Mouse (Mus musculus) heart, postnatal 25 days (tissue): ENCODE measurements around the gene Pgc. TPM values are rescaled to one million over a fixed set of nuclear protein-coding genes. Genes with fewer than 3 reads are reported as not detected.
A peak's percentile ranks its signal among the peaks of the same experiment; 100 is the strongest.

ENCODE experiments used
- DNase-seq: peaks from one replicate; pipeline ENCODE4 v3.0.0; 2022; ENCODE audit warnings: low spot score
- intact Hi-C: fragments of 180-260 bp; cut with DNase I; formaldehyde crosslinking; loops from one replicate; pipeline ENCODE4 v1.15.1; 2025
- total RNA-seq, 2 experiments: library from RNA; stranded (reverse); gene quantifications; 2 replicates each; pipeline ENCODE4 v1.2.3; 2021

The Pgc gene
- total RNA-seq, 2 experiments from 2014 or later, result not detected

GRCm38 (mm10) chr17:47742991-47743734 is 16.5 kb downstream of the Pgc start:
- intact Hi-C loops, result loop anchor here (5.0 kb wide), 1 partner anchor 119 kb away; no protein-coding TSS in a partner anchor
- no peak for DNase-seq

- intact Hi-C loops, result loop anchor here (5.0 kb wide), 1 partner anchor 118 kb away; no protein-coding TSS in a partner anchor
- DNase-seq, result no peak
Observed at GRCm38 (mm10) chr17:47744086-47744485, 17.4 kb downstream of the Pgc start.

DNA sequence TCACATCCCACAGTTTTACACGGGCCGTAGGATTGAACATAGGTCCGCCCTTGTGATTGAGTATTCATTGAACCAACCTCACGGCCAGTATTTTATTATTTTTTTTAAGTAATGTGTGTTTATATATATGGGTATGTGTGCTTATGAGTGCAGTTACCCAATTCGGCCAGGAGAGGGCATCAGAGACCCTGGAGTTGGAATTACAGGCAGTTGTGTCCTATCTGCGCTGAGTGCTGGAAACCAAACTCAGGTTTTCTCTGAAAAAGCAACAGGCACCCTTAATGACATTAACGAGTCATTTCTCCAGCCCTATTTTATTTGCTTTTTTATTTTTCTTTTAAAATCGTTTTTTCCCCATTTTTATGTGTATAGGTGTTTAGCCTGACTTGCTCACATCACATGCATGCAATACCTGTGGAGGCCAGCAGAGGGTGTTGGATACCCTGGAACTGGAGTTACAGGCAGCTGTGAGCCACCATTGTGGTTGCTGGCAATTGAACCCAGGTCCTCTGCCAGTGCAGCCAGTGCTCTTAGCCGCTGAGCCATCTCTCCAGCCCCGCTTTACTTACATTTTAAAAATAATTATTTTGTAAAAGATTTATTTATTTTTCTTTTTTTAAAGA is 18.2 kb downstream of the Pgc start:
- intact Hi-C loops, result loop anchor here (5.0 kb wide), 1 partner anchor 117 kb away; no protein-coding TSS in a partner anchor
- DNase-seq, result no peak

DNA sequence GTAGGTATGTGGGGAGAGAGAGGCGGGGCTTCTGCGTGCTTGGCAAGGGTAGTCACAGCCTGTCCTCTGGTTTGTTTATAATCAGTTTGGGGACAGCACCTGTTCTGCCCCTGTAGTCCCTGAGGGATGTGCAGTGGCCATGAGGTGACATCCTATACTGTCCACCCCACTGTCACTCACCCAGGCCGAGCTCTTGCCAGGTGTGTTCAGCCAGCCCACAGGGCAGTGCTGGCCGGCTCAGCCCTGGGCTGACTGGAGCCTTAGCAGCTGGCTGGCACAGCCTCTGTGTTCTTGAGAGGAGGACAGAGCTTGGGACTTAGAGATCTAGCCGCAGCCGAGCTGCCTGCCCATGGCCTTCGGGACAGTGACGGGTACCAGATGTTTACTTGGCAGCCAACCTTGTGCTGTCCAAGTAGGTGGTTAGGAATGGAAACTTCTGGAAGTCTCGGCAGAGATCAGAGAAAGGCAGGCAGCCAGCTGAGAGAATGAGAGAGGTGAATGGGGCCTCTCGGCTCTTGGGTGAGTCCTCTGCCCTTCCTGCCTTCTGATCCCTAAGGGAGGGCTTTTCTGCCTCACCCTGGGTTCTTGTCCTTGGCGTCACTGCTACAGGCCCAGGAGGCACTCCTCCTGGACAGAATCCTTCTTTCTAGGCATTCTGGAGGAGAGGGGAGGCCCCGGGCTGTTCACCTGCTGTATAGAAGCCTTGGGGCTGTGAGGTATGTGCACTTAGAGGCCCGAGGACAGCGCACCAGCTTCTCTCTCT is 22.3 kb downstream of the Pgc start:
- peak; percentile 38 for DNase-seq
- intact Hi-C loops, result no loop called here

- intact Hi-C loops, result no loop called here
- DNase-seq, result no peak
Observed at GRCm38 (mm10) chr17:47749626-47750025, 23.0 kb downstream of the Pgc start.

DNA sequence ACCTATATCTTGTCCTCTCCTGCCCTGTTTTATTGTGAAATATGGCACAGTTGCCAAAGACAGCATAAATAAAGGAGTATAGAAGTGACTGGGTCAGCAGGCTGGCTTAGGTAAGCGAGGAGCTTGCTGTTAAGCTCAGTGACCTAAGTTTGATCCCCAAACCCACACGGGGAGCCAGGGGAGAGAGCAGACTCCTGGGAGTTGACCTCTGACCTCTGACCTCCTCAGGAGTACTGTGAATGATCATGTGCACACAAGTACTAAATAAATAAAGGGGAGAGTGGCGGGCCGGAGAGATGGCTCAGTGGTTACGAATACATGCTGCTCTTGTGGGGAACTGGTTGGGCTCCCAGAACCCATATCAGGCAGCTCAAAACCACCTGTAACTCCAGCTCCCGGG is 23.5 kb downstream of the Pgc start:
- DNase-seq, result no peak
- intact Hi-C loops, result no loop called here

- no peak for DNase-seq
- intact Hi-C loops, result no loop called here
Observed at GRCm38 (mm10) chr17:47751811-47752210, 25.2 kb downstream of the Pgc start.

GRCm38 (mm10) chr17:47753130-47753775 is 26.6 kb downstream of the Pgc start:
- intact Hi-C loops, result no loop called here

GRCm38 (mm10) chr17:47754246-47754645 is 27.6 kb downstream of the Pgc start:
- intact Hi-C loops, result no loop called here
- peak; percentile 64 for DNase-seq

More at GRCm38 (mm10) chr17:47753130-47753775, 26.6 kb downstream of the Pgc start:
- DNase-seq, result no peak

DNA sequence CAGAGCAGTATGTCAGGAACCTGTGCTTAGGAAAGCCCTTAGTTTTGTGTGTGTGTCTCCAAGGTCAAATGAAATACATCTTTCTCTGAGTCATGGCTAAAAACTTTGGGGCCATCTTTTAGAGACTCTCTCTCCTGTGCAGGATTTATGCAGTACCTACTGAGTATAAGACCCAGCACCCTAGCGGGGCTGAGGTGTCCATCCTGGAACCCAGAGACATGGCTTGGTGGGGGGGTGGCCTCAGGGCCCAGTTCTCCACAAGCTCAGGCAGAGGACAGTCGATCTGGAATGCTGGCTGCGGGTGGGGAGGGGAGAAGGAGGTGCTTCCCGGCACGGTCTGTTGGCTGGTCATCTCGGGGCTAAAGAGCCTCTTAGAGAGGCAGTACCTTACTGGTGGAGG is 29.7 kb downstream of the Pgc start:
- intact Hi-C loops, result no loop called here

GRCm38 (mm10) chr17:47757056-47757610 is 30.5 kb downstream of the Pgc start:
- intact Hi-C loops, result no loop called here
- no peak for DNase-seq

More for the DNA sequence above, 29.7 kb downstream of the Pgc start:
- no peak for DNase-seq

DNA sequence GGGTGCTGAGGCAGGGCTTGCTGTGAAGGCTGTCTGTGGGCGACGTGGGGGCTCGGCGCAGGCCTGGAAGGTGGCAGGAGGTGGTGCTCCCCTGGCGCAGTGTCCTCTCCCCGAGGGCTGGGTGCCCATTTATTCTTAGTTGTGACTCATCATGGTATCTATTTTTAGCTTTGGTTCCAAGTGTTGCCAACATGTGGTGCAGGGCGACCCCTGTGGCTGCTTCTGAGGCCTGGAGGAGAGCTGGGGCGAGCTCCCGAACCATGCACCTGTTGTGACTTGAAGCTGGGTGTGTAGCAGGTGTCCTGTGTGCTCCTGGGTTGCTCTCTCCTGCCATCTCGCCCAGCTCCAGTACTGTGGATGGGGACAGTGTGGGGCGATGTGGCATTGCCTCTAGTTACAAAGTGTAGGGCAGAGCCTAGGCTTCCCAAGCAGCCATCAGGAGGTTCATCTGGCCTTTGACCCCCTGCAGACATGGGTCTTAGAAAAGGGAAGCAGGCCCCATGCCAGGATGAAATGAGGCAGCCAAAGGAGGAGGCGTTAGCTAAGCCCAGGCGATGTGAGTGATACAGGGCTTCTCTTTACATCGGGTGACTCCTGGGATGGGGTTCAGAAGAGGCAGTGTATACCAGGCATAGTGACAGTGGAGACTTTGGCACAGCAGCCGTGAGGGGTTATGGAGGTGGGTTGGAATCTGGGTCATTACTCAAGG is 33.2 kb downstream of the Pgc start:
- DNase-seq, result peak; percentile 40
- intact Hi-C loops, result no loop called here

GRCm38 (mm10) chr17:47762028-47762427 is 35.4 kb downstream of the Pgc start:
- intact Hi-C loops, result no loop called here
- no peak for DNase-seq

DNA sequence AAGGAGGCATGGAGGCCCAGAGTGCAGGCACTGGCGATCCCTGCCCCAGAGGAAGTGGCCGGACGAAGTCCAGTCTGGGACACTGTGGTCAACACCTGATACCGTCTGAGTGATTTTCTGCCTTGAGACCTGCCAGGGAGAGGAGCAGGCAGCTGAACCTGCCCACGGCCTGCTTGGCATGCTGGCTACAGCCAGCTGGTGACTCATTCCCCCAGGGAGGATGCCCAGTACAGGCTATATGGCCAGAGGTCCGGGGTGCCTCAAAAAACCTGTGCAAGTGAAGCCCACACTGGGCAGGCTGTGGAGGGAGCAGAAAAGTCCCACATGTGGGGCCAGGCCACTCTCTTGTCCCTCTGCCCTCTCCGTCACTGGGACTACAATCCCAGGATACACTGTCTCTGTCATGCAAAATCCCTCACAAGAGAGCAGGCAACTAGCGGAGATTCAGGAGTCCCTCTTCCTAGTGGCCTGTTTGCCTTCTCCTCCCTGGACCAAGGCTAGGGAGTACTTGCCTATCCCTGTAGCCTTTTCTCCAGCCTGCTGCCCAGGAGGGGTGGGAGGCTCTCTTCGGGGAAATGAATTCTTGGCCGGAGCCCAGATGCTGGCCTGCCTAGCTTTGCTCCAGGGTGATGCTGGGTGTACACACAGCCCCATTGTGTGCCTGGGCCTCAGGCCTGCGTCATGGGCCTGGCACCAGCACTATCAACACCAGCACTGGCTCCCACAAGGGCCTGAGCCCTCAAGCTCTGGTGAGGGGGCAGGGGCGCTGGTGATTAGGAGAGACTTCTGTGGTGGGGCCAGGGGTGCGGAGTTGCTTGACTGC is 36.1 kb downstream of the Pgc start:
- DNase-seq, result peak; percentile 77
- intact Hi-C loops, result no loop called here

GRCm38 (mm10) chr17:47765986-47766385 is 39.3 kb downstream of the Pgc start:
- intact Hi-C loops, result no loop called here
- DNase-seq, result no peak

- no peak for DNase-seq
- intact Hi-C loops, result no loop called here
Observed at GRCm38 (mm10) chr17:47766407-47767043, 39.9 kb downstream of the Pgc start.

DNA sequence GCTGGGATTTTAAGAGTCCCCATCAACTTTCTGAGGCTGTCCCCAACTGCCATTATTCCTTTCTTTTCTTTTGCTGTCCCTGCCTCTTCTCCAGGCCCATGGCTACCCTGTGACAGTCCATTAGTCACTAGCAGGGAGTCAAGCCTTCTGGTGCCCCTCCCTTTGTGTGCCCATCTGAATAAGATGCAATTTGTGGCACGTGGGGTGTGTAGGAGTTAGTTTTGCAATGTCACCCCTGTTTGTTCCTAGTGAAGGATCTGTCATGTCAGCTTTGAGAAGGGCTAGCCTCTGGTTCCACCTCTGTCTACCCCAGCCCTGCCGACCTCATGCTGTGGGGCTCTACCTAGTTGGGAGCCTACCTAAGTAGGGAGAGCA is 40.4 kb downstream of the Pgc start:
- DNase-seq, result no peak
- intact Hi-C loops, result no loop called here
